Mouse (Mus musculus) CD4-positive, CD25-positive, alpha-beta regulatory T cell, adult 9 weeks (primary cell): ENCODE data around the gene Dffa. TPM values are rescaled to one million over a fixed set of nuclear protein-coding genes. Genes with fewer than 3 reads are reported as not detected.

Experiments used
- polyA plus RNA-seq: library from polyadenylated mRNA; unstranded; fragments of 100-300 nt; shearing (Covaris generic); gene quantifications from one replicate; pipeline ENCODE4 v1.2.1, GENCODE M21; 2017

Dffa gene
- polyA plus RNA-seq, result 42.1 TPM

DNA sequence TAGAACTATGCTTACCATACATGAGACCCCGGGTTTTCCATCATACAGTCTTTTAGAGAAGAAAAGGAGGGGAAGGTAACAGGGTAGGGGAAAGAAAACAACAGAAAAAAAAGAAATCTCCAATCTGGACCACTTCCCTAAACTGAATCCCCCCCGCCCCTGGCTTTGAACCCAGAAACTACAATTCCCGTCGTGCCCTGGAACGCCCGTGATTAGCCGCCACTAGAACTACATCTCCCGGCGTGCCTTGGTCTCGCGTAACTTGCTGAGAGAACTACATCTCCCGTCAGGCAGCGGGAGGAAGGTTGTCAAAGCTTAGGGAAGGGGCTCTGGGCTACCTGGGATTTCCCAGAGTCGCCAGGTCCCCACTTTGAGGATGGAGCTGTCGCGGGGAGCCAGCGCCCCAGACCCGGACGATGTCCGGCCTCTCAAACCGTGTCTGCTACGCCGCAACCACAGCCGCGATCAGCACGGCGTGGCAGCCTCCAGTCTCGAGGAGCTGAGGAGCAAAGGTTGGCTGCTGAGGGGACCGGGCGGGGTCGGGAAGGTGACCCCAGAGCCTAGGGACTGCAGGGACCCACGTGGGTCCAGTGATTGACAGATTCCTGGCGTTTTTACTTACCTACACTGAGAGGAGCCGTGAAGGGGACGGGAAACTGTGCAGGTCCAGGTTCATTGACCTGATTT lies at the start of gene Dffa:
Gene Dffa (plus strand): TSS at position 272 of the 687 bp plus-strand sequence.

DNA sequence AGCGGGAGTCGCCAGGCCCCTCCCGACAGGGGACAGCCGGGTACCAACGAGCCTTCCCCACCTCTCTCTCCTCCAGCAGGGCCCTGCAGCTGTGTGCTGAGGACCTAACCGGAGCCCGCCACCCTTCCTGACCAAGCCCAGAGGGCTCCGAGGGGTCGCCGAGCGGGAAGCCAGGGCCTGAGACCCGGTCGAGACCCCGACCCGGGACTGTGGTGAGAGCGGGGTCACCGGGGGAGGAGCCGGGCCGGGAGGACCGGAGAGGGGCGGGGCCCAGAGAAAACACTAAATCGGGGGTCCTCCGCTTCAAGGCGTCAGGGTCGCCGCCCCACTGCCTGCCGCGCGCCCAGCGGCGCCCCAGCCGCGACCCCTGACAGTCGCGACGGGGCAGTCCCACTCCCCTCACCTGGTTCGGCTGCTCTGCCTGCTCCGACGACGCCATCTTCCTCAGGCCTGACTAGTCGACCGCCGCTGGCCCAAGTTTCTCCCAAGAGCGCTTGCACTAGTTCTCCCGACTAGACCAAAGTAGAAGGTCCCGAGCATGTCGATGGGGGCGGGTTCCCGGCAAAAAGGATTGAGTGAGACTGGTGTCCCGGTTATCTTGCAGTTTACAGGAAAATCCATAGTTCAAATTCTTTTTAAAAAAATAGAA lies 4.5 kb upstream of the Dffa start, which contains the start of gene Pex14:
Gene Pex14 (minus strand): TSS at position 508 of the 649 bp plus-strand sequence.

DNA sequence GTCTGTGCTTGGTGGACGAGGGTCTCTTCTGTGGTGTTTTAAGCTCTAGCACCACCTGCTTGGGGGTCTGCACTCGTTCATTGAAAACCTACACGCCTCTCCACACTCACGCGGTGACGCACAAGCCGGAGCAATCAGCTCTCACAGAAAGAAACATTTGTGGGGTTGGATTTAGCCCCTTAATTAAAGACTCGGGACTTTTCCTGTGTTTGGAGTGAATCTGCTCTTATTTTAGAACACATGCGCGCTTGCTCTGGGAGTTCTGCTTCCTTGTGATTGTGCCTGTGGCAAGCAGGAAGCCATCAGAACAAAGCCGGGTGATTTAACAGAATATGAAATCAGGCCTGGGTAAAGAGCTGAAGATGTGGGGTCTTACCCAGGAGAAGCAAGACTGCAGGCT lies 22.7 kb downstream of the Dffa start, which contains the start of gene Cort:
Gene Cort (minus strand): TSS at position 101 of the 400 bp plus-strand sequence.

DNA sequence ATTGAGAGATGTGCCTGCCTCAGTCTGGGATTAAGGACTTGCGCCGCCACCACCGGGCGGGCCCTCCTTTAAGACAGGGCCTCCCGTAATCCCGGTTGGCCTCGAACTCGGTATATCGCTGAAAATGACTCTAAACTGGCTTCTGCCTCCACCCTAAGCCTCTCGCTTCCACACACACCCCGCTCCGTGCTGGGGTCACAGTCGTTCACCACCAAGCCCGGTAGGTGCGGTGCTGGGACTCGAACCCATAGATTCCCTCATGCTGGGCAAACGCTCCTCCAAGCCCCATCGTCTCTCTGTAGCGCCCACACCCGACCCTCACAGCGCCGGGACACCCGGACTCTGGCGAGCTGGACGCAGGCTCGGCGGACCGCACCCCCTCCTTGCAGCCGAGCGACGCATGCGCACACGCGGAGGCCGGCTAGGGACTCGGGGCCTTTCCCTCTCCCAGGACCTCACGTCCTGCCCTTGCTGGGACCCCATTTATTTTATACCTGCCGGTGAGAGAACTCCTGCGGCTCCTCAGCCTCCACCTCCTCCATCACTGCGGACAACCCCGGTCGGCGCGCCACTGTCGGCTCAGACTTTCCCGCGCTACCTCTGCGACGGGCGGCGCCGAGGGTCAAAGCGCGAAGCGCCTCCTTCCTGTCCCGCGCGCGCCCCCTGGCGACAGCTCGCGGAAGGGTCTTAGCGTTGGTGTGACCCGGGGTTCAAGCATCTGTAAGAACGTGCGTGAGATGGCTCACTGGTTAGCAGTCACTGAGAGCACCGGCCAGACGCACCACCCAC lies 33.2 kb downstream of the Dffa start, which contains the start of gene Cenps:
Gene Cenps (minus strand): TSS at position 648 of the 789 bp plus-strand sequence.

DNA sequence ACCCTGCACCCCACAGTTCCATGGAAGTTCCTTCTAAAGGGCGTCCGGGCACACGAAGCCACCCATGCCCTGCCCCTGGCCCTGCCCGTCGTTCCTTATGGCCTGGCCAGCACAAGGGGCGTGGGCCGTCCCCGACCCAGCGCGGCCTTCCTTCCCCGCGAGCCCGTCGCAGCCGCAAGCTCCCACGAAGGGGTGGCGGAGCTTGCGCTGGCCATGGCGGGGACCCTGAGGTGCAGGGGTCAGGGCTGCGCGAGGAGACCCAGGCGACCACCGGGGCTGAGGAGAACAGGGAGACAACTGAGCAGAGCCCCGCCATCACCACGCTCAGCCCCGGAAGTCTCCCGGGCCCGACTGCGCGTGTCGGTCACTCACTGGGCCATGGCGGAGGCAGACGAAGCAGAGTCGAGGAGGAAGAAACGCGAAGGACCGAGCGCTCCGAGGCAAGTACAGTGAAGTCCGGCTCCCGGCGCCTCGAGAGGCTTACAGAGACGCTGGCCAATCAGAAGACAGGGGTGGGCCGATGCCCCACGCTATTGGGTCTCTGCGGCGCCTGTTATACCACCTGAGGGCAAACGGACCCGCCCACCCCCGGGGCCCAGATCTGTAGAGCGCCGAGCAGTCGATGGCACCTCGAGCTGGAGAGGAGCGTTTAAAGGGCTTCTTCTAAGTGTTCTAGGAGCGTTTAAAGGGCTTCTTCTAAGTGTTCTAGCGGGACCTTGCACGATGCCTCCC lies 62.4 kb downstream of the Dffa start, which contains the start of gene Pgd:
Gene Pgd (minus strand): TSS at position 557 of the 732 bp plus-strand sequence.

Other genes starting within 250 kb of the Dffa start
- gene Pex14, start 4.3 kb upstream of the Dffa start, polyA plus RNA-seq, result 35.8 TPM
- gene Cort, start 22.6 kb downstream of the Dffa start, polyA plus RNA-seq, result not detected
- 3.6 TPM for gene Cenps, start 33.5 kb downstream of the Dffa start, polyA plus RNA-seq
- gene Pgd, start 62.6 kb downstream of the Dffa start, polyA plus RNA-seq, result 79.9 TPM
- 9.0 TPM for gene Kif1b, start 203.5 kb downstream of the Dffa start, polyA plus RNA-seq